Mouse (Mus musculus) Muller cell, postnatal 12 days (primary cell): ENCODE measurements around the gene Dcaf7.

Experiments
- DNase-seq: peaks from one replicate; pipeline ENCODE4 v3.0.0-alpha.2; 2015; ENCODE audit errors: inconsistent ontology term

The Dcaf7 gene

DNA sequence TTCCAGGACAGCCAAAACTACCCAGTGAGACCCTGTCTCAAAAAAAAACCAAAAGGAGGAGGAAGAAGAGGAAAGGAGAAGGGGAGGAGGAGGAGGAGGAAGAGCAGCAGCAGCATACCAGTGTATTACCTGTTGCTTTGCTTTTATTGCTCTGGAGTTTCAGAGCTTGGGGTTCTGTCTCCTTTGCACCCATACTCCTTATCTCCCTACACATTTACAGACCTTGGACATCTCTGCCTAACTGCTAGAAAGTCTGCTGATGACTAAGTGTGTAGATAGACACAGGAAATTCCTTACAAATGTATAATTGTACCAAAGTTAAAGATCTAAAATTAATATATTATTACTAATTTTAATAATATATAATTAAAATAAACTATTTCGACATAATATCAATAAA is 8.6 kb downstream of the Dcaf7 start:
- DNase-seq = no peak

DNA sequence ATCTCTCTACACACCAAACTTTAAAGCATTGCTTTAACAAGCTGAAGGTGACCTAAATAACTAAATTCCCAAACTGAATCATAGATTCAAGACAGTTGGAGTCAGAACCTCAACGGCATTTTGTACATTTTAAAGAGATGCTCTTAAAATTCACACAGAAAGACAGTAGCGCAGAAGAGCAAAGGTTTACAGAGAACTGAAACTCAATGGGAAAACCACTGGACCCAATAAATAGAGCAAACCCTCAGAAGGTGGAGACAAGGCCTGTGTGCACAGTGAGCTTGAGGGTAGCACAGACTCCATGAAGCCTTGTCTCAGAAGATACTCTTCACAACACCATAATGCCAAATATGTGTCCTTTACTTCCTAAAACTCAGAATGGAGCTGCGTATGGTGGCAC is 9.1 kb downstream of the Dcaf7 start:
- DNase-seq = no peak

DNA sequence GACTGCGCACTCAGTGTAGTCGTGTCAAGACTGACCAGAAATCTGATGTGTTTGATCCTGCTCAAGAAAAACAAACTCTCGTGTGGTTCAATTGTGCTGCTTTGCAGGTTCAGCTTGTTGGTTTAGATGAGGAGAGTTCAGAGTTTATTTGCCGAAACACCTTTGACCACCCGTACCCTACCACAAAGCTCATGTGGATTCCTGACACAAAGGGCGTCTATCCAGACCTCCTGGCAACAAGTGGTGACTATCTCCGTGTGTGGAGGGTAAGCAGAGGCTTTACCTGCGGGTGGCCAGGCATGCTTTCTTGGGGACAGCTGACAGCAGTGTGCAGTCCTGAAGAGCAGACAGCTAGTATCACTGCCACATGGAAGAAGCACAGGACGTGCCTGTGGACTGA is 9.9 kb downstream of the Dcaf7 start:
- DNase-seq = no peak

DNA sequence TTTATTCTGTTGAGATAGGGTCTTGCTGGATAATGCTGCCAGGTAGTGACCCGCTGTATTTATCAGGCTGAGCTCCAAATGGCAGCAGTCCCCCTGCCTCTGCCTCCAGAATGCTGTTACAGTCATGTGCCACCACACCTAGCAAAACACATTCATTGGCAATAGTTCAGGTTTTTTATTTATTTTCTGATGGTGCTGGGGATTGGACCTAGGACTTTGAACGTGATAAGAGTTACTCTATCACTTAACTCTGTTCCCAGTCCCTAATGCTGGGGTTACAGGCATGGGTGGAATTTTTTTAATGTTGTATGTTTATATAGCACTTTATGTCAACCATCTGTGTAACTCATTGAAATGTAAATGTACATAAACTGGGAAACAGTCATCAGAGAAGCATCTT is 17.2 kb downstream of the Dcaf7 start:
- DNase-seq = no peak

- no peak for DNase-seq
Observed at GRCm38 (mm10) chr11:106054600-106054999, 17.9 kb downstream of the Dcaf7 start.

GRCm38 (mm10) chr11:106055341-106055740 is 18.7 kb downstream of the Dcaf7 start:
- DNase-seq = no peak

DNA sequence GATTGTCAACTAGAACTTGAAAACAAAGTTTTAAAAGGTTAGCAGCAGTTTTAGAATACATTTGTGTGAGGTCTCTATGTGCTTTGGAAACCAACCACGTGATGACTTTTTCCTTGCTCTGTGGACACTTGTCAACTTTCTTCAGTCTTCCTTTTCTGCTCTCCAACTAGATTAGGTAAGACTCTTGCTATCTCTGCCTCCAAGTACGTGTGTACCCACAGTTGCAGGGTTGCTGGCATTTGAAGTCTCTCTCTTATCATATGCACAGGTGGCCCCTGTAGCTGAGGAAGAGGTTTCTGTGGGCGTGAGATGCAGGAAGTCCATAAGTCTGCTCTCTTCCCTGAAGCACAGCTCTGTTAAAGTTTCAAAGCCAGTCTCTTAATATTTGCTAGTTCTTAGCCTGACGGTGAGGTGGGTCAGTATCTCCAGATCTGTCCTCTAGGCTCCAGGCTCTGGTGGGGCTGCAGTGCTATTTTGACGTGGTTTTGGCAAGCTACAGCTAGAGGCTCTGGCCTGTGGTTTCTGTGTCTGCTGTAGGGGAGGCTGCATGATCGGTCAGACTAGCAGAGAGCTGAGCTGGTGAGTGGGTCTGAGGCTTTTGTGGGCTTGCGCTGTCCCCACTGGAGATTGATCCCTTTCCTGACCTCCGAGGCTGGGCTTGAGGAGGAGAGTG is 20.3 kb downstream of the Dcaf7 start:
- no peak for DNase-seq

DNA sequence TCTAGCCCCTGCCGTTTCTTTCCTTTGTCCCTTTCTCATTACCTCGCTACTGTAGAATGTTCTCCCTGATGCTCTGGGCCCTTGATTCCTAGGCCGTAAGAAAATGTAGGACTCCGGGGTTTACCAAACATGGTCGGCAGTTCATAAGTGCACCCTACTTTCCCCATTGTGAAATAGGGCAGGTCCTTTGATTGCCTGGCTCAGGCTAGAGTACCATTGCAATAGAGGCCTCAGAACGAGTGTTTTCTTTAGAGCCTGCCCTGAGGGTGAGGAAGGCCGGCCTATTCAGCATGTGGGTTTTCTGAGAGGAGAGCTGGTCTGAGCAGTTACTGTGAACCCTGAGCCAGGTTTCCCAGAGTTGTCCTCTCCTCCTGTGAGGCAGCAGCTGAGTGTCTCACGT is 21.3 kb downstream of the Dcaf7 start:
- DNase-seq = no peak

GRCm38 (mm10) chr11:106060549-106060948 is 23.9 kb downstream of the Dcaf7 start:
- no peak for DNase-seq

GRCm38 (mm10) chr11:106061311-106061710 is 24.6 kb downstream of the Dcaf7 start:
- DNase-seq = no peak

DNA sequence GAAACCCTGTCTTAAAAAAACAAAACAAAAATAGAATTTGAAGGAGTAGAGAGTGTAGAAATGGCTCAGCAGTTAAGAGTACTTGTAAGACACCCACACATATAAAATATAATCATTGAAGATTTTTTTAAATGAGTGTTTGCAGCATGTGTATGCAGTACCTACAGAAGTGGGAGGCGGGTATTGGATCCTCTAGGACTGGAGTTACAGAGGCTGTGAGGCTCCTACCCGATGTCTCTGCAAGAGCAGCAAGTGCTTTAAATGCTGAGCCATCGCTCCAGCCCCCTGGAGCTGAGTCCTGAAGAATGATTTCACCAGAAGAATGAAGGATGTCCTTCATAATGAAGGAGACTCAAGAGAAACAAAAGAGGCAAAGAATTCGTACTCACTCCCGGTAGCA is 27.1 kb downstream of the Dcaf7 start:
- no peak for DNase-seq

DNA sequence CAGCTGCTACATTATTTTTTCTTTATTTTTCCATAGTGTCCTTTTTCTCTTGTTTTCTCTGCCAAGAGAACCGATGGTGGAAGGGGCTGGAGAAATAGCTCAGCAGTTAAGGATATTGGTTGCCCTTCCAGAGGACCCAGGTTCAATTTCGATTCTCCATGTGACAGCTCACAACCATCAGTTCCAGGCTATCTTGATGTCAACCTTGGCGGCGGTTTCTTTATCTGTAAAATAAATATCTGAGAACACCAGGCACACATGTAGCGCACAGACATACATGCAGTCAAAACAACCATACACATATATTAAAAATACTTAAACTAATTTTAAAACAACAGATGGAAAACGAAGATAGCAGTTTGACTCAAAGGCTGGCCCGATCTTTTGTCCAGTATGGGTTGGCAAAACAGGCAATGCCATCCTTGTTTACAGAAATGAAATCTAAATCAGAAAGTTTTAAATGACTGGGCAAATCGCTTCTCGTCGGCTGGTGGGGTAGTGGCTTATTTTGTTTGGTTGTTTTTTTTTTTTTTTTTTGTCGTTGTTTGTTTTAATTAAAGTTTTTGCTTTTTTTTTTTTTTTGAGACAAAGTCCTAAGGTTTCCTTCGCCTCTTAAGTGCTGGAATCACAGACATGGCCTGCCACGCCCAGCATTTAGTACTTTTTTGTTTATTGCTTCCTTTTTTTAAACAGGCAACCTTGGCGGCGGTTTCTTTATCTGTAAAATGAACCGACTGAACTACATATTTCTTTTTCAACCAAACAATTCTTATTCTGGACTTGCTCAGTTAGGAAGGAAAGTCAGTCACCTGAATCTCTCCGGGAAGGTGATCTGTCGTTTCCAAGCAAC is 28.6 kb downstream of the Dcaf7 start:
- no peak for DNase-seq

GRCm38 (mm10) chr11:106065923-106066571 is 29.4 kb downstream of the Dcaf7 start, which contains the start of gene Taco1:
Gene Taco1, plus strand, starts transcription at chr11:106066061.
- DNase-seq = peak; percentile 96

DNA sequence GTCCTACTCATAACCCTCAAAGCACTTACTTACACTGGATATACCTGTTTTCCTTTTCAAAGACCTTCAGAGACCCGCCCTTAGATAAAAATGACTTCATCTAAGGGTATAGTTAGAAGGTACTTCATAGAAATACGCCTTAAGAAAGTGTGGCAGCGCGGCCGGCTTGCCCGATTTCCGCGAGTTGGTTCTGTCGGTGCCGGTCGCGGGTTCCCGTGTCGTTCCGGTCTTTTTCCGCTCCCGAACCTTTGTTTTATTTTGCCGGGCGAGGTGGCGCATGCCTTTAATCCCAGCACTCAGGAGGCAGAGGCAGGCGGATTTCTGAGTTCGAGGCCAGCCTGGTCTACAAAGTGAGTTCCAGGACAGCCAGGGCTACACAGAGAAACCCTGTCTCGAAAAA is 29.9 kb downstream of the Dcaf7 start:
- peak; percentile 61 for DNase-seq

GRCm38 (mm10) chr11:106073774-106074173 is 37.1 kb downstream of the Dcaf7 start:
- DNase-seq = no peak

DNA sequence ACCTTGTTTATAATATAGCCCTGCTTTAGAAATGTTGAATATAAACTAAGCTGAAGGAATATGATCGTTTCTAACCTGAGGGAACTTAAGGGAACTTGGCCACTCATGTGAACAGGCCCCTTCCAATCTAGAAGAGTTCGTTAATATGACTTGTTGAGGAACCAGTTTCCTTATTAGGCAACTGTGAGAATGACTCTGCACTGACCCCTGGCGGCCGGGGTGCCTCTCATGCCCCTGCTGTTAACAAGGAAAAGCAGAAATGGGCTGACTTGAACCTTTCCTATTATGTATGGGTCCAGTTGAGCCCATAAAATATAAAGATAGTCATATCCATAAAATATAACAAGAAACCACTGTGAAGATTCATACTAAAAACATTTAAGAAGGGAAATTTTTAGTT is 39.6 kb downstream of the Dcaf7 start:
- DNase-seq = peak; percentile 80

GRCm38 (mm10) chr11:106083708-106084701 is 47.3 kb downstream of the Dcaf7 start, which contains the start of gene Map3k3:
Gene Map3k3, plus strand, starts transcription at chr11:106084613.
- DNase-seq = peak; percentile 100

- peak; percentile 89 for DNase-seq
Observed at GRCm38 (mm10) chr11:106084911-106085561, 48.4 kb downstream of the Dcaf7 start.

GRCm38 (mm10) chr11:106098223-106098622 is 61.6 kb downstream of the Dcaf7 start:
- no peak for DNase-seq

DNA sequence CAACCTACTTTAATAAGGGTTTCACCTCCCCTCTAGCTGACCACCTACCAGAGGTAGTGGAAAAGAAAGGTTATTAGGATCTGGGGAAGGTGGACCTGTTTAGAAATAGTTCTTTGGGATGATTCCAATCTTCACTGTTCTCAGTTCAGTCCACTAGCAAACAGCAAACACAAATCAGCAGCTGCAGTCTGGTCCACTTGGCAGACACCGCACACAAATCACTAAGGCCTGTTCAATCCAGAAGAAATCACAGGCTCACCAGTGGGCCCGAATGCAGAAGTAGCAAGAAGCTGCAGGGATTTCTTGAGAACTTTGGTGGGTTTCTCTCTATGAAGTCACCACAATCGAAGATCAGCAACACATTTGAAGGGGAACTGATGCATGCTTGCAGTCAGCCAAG is 66.2 kb downstream of the Dcaf7 start:
- no peak for DNase-seq
